Mouse (Mus musculus): Measurements from ENCODE around the gene Lmbr1l.
"Not testable (repeated sequence)": the region's sequence is repeated elsewhere in the genome, so short reads cannot be mapped to it uniquely, and the experiment has no call there.

The Lmbr1l gene

DNA sequence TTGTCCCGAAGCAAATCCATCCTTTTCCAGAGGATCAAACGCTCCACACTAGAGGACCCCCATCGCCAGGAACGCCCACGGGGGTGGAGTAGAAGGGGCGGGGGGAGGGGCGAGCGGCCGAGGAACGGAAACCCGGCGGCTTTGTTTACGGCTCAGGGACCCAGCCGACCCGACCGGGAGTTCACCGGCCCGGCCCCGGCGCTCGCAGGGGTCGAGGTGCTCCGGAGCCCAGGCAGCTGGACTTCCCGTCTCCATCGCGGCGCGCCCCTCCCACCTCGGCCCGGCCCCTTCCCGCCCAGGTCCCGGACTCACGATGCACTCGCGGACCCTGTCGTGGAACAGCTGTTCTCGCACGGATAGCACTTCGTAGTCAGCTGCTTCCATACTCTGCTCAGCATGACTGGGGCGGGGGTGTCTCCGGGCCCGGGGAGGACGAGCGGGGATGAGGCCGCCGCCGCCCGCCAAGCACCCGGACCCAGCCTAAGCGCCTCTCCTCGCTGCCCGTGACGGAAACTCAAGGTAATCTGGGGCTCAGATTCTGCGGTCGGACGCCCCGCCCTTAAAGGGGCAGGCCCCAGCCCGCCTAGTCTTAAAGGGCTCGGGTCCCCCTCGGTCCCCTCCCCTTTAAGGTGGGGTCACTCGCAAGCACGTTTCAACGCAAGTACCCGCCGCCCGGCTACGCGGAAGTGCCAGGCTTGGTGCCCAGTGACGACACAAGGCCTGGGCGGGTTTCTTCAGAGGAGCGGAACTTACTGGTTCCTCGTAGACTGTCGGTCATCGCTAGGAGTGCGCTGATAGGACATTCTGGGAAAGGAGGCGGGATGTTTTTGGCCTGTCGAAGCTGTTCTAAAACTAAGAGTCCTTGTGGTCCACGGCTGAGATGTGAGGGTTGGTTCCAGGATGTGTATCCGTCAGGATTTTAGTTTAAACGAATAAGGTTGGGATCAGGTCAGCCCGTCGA is at the start of gene Lmbr1l:
TSS of gene Lmbr1l (minus strand) at position 694 of the 961 bp plus-strand sequence.
- DNase-seq (ENCODE audit: low read depth, low spot score), result peak; percentile 100

DNA sequence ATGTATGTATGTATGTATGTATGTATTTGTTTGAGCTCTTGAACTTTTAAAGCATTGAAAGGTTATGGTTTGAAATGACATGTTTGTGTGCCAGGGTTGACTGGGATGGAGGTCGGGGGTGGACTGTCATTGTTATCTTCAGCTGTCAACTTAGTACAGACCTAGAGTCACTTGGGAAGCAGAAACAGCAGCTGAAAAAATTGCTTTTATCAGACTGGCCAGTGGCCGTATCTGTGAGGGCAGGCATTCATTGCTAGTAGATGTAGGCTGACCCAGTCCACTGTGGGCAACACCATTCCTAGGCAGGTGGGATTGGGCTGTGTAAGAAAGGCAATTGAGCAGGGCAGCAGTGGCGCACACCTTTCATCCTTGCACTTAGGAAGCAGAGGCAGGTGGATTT is 41.5 kb upstream of the Lmbr1l start:
- no peak for DNase-seq (ENCODE audit: low read depth, low spot score)

- DNase-seq (ENCODE audit: low read depth, low spot score), result no peak
Observed at GRCm38 (mm10) chr15:98958901-98959420, 40.9 kb upstream of the Lmbr1l start.

GRCm38 (mm10) chr15:98957475-98957874 is 39.4 kb upstream of the Lmbr1l start:
- no peak for DNase-seq (ENCODE audit: low read depth, low spot score)

DNA sequence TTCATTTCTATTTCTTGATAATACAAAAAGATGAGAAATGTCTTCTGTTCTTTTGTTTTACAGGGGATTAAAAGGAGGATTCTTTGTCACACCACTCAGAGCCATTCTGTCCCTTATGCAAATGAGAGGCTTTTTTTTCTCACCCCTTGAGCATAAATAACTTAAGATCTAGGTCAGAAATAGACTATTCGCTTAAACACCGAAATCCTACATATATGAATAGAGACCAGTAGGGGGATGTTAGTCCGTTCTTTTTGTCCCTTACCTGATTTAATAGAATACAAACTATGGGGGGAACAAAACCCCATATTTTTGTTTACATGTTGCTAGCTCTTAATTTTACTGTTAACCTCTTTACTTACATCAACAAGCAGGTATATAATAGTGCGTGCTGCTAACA is 38.0 kb upstream of the Lmbr1l start:
- DNase-seq (ENCODE audit: low read depth, low spot score), result no peak

- no peak for DNase-seq (ENCODE audit: low read depth, low spot score)
Observed at GRCm38 (mm10) chr15:98955324-98955723, 37.3 kb upstream of the Lmbr1l start.

DNA sequence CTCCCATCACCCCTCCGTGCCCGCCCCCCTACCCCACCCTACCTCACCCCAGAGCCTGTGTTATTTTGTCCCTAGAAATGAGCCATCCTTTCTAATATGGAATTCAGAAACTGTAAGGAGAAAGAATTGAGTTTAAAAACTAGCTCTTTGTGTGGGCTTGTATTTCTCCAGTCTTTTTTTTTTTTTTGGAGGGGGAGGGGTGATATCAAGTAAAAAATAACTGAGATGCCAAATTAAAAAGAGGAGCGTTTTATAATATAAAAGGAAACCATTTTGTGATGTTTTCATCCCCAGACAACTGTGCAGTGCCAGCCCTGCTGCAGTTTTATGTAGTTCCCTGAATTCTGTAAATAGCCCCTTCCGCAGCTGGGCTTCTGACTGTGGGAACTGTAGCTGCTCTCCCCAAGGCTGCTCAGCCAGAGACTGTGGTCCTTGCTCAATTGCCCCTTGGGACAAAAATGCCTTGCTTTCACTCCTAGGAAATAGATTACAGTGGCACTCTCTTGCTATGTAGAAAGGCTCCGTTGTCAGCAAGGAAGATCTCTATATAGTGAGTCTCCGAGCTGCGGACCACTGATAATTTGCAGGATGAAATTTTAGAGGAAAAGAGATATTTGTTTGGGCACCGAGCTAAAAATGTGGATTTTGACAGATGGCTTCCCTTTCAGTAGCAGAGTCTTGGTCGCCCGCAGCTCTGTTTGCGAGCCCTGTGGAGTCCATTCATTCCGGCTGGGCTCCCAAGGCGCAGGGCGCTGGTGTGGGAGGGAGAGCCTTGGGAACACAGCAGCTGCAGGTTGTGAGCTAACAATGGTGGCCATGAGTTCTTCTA is 36.6 kb upstream of the Lmbr1l start:
- no peak for DNase-seq (ENCODE audit: low read depth, low spot score)

DNA sequence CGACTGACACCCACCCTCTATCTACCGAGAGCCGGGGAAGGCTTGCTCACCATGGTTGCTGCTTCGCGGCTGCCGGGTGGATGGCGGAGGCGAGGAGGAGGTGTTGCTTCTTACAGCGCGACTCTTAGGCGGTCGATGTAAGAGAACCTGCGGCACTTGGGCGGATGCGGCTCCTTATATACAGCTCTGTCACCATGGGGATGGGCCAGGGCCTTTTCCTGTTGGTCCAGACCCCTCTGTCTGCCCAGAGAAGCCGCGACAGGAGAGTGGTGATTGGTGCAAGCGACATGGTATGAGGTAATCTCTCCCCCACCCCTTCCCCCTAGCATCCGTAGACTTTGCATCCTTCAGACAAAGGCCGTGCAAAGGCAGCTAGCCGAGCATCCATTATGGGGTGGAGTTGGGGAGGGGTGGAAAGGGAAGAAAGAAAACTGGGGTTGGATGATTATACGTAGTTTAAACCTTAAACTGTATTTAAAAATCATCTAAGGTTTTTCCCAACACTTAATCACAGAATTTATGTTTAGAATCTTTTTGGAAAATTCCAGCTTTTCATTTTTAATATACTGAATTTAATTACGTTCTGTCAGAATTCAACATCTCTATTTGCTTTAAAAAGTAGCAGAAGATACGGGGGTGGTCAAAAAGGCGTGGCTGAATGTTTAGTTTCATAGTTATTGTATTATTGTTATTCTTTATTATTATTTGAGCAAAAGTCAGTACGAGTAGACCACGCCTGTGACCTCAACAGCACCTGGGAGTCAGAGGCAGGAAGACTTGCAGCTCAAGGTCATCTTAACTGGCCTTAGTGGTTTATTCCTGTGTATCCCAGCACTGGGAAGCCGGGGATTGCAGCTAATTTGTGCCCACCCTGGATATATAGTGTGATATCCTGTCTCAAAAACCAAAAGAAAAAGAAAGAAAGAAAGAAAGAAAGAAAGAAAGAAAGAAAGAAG is 35.6 kb upstream of the Lmbr1l start, which contains the start of the genes Gm49450 and Tuba1a:
TSS of gene Gm49450 (minus strand) at position 151 of the 956 bp plus-strand sequence.
TSS of gene Tuba1a (minus strand) at position 303 of the 956 bp plus-strand sequence.
- peak; percentile 98 for DNase-seq (ENCODE audit: low read depth, low spot score)

DNA sequence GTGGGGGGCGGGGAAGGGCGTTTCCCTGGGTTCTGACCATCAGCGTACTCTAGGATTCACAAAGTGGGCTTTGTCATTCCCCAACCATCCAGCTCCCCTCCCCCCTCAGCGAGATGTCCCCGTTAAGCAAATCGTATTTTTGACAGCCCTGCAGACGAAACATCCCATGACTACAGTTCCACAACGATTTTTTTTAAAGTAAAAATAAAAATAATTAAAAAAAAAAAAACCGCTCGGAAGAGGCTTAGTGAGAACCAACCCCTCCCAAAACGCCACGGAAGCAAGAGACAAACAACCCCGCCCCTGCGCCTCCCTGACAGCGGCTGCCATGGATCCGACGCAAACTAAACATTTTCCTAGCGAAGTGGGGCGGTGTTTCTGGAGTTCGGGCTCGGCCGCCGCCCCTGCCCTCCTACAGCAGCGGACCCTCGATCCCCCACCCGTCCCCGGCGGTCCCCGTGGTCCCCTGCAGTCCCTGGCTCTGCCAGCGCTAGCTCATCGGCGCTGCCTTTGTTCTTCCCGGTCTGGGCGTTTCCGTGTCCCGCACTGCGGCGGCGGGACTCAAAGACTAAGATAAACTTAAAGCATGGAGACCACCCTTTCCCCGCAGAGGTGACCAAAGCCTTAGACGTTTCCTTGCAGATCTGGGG is 34.8 kb upstream of the Lmbr1l start:
- DNase-seq (ENCODE audit: low read depth, low spot score), result no peak

GRCm38 (mm10) chr15:98952063-98952455 is 34.0 kb upstream of the Lmbr1l start:
- DNase-seq (ENCODE audit: low read depth, low spot score), result no peak

GRCm38 (mm10) chr15:98951122-98952062 is 33.4 kb upstream of the Lmbr1l start:
- not testable (repeated sequence) for DNase-seq (ENCODE audit: low read depth, low spot score)

GRCm38 (mm10) chr15:98949607-98949892 is 31.5 kb upstream of the Lmbr1l start:
- no peak for DNase-seq (ENCODE audit: low read depth, low spot score)

- DNase-seq (ENCODE audit: low read depth, low spot score), result no peak
Observed at GRCm38 (mm10) chr15:98948857-98949606, 31.0 kb upstream of the Lmbr1l start.

GRCm38 (mm10) chr15:98948382-98948781 is 30.4 kb upstream of the Lmbr1l start:
- no peak for DNase-seq (ENCODE audit: low read depth, low spot score)

- no peak for DNase-seq (ENCODE audit: low read depth, low spot score)
Observed at GRCm38 (mm10) chr15:98947884-98948283, 29.9 kb upstream of the Lmbr1l start.

GRCm38 (mm10) chr15:98943133-98943532 is 25.1 kb upstream of the Lmbr1l start:
- DNase-seq (ENCODE audit: low read depth, low spot score), result no peak

DNA sequence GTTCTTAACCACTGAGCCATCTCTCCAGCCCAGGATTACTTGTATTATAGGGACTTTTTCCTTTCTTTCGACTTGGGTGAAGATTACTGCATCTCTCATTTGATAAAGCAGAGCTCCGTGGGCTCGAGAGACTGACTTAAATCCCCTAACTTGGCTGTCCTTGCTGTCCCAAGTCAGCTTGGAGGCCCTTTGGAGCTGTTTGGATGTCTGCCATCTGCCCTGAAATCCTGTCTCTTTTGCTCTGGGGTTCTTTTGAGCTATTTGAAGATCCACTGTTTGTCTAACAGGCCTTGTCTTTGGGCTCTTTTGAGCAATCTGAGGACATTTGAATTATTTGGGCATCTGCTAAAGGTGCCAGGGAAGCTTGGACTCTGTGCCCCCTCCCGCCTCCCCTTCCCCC is 24.1 kb upstream of the Lmbr1l start:
- DNase-seq (ENCODE audit: low read depth, low spot score), result no peak

- no peak for DNase-seq (ENCODE audit: low read depth, low spot score)
Observed at GRCm38 (mm10) chr15:98941539-98941938, 23.5 kb upstream of the Lmbr1l start.

DNA sequence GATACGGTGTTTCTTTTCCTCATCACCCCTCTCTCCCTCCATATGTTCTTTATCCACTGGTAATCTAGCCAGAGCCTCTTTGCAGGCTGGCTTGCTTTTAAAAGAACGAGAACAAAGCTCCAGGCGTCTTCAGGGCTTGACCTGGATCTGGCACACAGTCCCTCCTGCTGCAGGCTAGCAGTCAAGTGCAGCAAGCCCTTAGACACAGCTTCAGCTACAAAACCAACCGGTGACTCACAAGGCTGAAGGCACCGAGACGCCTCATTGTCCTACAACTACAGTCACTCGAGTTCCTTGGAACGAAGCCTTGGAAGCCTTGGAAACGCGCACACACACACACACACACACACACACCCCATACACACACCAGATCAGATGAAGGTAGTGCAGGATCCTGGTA is 22.8 kb upstream of the Lmbr1l start:
- no peak for DNase-seq (ENCODE audit: low read depth, low spot score)
